Mouse (Mus musculus) spleen, adult 2 months (tissue): ENCODE data around the gene Kctd21.

Experiments used
- CTCF ChIP-seq: fragments of 200-500 bp; IDR thresholded peaks from 2 replicates; pipeline ENCODE4 v1.5.1; 2011; ENCODE audit warnings: mild to moderate bottlenecking, inconsistent platforms; ENCODE audit not compliant: insufficient read depth, insufficient read length, insufficient replicate concordance; ENCODE audit errors: extremely low read depth
- POLR2A ChIP-seq: fragments of 200-500 bp; IDR thresholded peaks from 2 replicates; pipeline ENCODE4 v1.6.1; 2011; ENCODE audit warnings: low read depth, low read length, inconsistent platforms

GRCm38 (mm10) chr7:97303614-97304013 is 28.5 kb upstream of the Kctd21 start:
- TF ChIP-seq CTCF, result no peak
- TF ChIP-seq POLR2A, result no peak
